Mouse (Mus musculus) kidney, postnatal 25 days (tissue): ENCODE data around the gene Ndufc1.
"Not testable (repeated sequence)": the region's sequence is repeated elsewhere in the genome, so short reads cannot be mapped to it uniquely, and the experiment has no call there.

Experiments
- DNase-seq, 2 experiments: peaks; one replicate each; pipeline ENCODE4 v3.0.0; 2021; ENCODE audit warnings: mixed read lengths in 2 of 2

Ndufc1 gene

GRCm38 (mm10) chr3:51396219-51397068 lies 12.3 kb downstream of the Ndufc1 start, which contains the start of gene Mgarp:
Gene Mgarp (minus strand): TSS chr3:51396738.
- DNase-seq = peak; percentile 78 to 80

- no peak for DNase-seq
Measured at GRCm38 (mm10) chr3:51395461-51396145, 13.2 kb downstream of the Ndufc1 start.

GRCm38 (mm10) chr3:51394881-51395280 lies 13.9 kb downstream of the Ndufc1 start:
- no peak for DNase-seq

GRCm38 (mm10) chr3:51393651-51394050 lies 15.1 kb downstream of the Ndufc1 start:
- no peak for DNase-seq

- not testable (repeated sequence) for DNase-seq
Measured at GRCm38 (mm10) chr3:51393018-51393417, 15.8 kb downstream of the Ndufc1 start.

- DNase-seq = no peak
Measured at GRCm38 (mm10) chr3:51391591-51391990, 17.2 kb downstream of the Ndufc1 start.

- no peak for DNase-seq
Measured at GRCm38 (mm10) chr3:51391095-51391494, 17.7 kb downstream of the Ndufc1 start.

- DNase-seq = no peak
Measured at GRCm38 (mm10) chr3:51388904-51389303, 19.9 kb downstream of the Ndufc1 start.

- peak; percentile 70 to 85 for DNase-seq
Measured at GRCm38 (mm10) chr3:51387868-51388381, 20.9 kb downstream of the Ndufc1 start.

GRCm38 (mm10) chr3:51387134-51387451 lies 21.7 kb downstream of the Ndufc1 start:
- no peak for DNase-seq

- peak in 1 of 2 experiments; percentile 36 for DNase-seq
Measured at GRCm38 (mm10) chr3:51386441-51387133, 22.2 kb downstream of the Ndufc1 start.

- no peak for DNase-seq
Measured at GRCm38 (mm10) chr3:51383409-51383808, 25.4 kb downstream of the Ndufc1 start.

- DNase-seq = no peak
Measured at GRCm38 (mm10) chr3:51380660-51381014, 28.2 kb downstream of the Ndufc1 start.

GRCm38 (mm10) chr3:51379786-51380659 lies 28.8 kb downstream of the Ndufc1 start:
- DNase-seq = peak; percentile 55 to 59

GRCm38 (mm10) chr3:51378665-51378946 lies 30.2 kb downstream of the Ndufc1 start:
- DNase-seq = no peak

GRCm38 (mm10) chr3:51377878-51378664 lies 30.7 kb downstream of the Ndufc1 start:
- peak; percentile 42 to 54 for DNase-seq

- DNase-seq = peak; percentile 64 to 83
Measured at GRCm38 (mm10) chr3:51375307-51376265, 33.2 kb downstream of the Ndufc1 start.

- DNase-seq = no peak
Measured at GRCm38 (mm10) chr3:51373544-51373943, 35.2 kb downstream of the Ndufc1 start.

- peak in 1 of 2 experiments; percentile 23 for DNase-seq
Measured at GRCm38 (mm10) chr3:51372883-51373282, 35.9 kb downstream of the Ndufc1 start.

GRCm38 (mm10) chr3:51371826-51372225 lies 37.0 kb downstream of the Ndufc1 start:
- DNase-seq = no peak
